Mouse (Mus musculus): Measurements from ENCODE around the gene Iah1. TPM values are rescaled to one million over a fixed set of nuclear protein-coding genes. Genes with fewer than 3 reads are reported as not detected.

Gene Iah1
- 10 to 100 TPM; 20.8 to 23.5 TPM for total RNA-seq (2021)

DNA sequence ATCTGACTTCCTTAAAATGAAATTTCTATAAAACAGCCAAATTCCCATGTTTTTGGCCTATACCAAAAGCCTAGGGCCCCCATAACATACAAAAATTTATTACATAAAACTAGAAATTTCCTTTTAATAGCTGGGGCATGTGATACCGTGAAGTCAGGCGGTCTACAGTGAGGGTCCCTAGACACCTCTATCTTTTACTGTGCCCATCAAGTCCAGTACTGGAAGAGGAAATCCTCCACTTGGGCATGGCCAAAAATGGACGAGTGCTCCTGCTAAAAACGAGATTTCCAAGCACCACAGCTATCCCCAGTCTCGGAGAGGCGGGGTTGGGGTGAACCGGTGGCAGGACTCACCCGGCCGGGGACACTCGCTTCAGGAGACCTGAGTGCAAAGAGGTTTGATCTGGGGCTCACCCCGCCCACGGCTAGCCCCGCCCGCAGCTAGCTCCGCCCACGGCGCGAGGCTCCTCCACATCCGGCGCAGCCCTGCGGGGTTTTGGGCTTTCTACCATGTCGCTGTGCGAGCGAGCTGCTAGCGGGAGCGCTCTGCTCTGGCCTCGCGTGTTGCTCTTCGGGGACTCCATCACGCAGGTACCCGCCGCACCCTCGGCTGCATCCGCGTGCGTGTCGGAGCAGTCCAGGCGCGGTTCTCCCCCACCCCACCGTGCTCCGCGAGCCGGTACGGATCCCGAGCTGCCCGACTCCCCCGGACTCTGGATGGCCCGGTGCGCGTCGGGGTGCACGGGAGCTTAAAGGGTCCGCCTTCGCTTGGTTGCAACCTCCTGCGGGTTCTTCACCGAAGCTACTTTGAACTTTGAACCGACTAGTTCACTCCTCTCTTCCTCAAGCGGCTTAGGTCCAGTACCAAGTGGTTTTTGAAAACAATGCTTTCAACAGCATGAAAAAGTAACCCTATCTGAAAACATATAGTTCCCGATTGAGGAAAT, at the start of gene Iah1:
TSS of gene Iah1 (plus strand) at position 467 of the 946 bp plus-strand sequence.
- intact Hi-C loops (cut with DNase I): no loop called here

DNA sequence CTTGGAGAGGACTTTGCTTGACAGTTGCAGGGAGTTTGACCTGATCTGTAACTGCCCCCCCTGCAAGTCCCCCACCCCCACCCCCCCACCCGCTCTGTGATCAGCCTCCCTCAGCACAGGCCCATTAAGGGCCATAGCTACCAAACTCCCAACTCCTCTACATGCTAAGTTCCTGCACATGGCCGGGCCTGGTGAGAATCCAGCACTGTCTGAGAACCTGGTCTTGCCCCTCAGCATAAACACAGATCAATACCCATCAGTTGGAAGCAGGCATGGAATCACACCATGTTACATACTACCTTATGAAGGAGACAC, 49.4 kb upstream of the Iah1 start:
- no peak for DNase-seq (ENCODE audit: extremely low spot score in 1 of 2, low spot score in 2 of 2)
- intact Hi-C loops (cut with DNase I): loop anchor here (2.0 to 10.0 kb wide), 2 partner anchors 156 to 192 kb away; no protein-coding TSS in a partner anchor

More for the DNA sequence above, at the start of gene Iah1:
- peak; percentile 54 to 89 for DNase-seq (ENCODE audit: extremely low spot score in 1 of 2, low spot score in 2 of 2)

- no peak for DNase-seq (ENCODE audit: extremely low spot score in 1 of 2, low spot score in 2 of 2)
- intact Hi-C loops (cut with DNase I): loop anchor here (10.0 kb wide), 1 partner anchor 193 kb away; no protein-coding TSS in a partner anchor
Measured at GRCm38 (mm10) chr12:21268083-21268616, 48.0 kb upstream of the Iah1 start.

DNA sequence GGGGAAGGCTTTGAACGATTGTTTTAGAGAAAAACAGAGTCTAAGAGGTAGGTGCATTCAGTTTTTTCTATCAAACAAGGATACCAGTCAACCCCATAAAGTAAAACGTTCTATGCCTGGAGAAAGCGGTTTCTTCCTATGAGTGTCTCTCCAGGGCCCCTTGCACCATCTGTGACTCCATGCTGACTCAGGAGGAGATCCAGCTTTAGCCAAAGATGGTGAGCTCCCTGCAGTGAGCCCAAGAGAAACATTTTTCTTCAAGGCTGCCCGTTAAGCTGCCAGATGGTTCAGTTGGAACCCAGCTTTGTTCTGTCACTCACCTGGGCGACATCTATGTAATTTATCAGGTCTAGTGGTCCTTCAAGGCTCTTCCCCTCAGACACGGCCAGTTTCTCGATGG, 41.7 kb upstream of the Iah1 start:
- intact Hi-C loops (cut with DNase I): no loop called here

DNA sequence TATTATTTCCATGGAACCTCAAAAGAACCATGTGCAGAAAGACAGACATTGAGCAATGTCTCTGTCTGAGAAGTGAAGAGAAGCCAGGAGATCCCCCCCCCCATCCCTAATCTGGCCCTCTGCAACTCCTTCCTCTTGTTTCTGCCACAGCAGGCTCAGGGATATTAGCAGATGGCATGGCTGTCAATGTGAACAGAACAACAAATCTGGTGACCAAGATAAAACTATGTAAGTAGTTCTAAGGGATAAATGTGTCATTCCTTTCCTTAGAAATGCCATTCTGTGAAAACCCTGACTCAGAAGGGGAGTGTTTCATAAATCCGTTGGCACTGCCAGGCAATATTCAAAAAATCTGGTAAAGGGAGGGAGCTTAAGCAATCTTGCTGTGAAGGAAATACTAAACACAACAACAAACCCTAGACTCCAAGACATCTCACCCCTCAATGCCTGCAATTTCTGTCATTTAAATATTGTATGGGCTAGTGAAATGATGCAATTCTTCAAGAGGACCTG, 38.8 kb upstream of the Iah1 start:
- no peak for DNase-seq (ENCODE audit: extremely low spot score in 1 of 2, low spot score in 2 of 2)
- intact Hi-C loops (cut with DNase I): no loop called here

More for the DNA sequence above, 41.7 kb upstream of the Iah1 start:
- DNase-seq (ENCODE audit: extremely low spot score in 1 of 2, low spot score in 2 of 2): no peak

GRCm38 (mm10) chr12:21284761-21285441, 31.3 kb upstream of the Iah1 start, which contains the start of gene Cpsf3:
Gene Cpsf3, plus strand, starts transcription at chr12:21285391.
- intact Hi-C loops (cut with DNase I): no loop called here
- DNase-seq (ENCODE audit: extremely low spot score in 1 of 2, low spot score in 2 of 2): no peak

DNA sequence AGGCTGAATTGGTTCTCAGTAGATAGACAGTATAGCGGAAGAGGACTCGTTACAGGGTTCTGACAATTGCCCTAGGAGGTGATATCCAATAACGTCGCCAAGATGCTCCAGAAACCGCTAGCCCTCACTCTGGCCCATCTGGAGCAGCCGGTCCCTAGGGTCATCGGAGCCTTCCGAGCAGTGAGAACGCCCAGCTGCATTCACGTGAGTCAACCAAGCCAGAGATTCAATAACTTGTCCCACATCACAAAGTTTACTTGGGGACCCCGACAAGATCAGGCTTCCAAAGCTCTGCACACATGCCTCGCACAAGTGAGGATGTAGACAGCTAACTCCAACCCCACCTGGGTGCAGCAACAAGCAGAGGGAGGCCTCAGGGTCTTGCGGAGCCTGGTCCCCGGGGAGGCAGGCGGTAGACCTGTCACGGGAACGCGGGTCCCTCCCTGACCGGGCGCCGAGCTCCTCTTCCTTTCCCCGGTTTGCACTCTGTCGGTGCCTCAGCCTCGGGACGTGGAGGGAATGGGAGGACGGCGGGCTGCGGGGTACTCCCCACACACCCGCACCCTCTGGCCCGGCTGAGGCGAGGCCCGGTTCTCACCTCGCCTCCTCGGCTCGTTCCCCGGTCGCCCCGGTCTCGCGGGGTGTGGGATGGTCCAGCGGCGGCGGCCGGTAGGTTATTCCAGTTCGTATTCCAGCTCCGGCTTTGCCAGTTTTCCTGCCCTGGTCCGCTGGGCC, 30.5 kb upstream of the Iah1 start:
- DNase-seq (ENCODE audit: extremely low spot score in 1 of 2, low spot score in 2 of 2): no peak
- intact Hi-C loops (cut with DNase I): no loop called here

- peak; percentile 99 for DNase-seq (ENCODE audit: extremely low spot score in 1 of 2, low spot score in 2 of 2)
- intact Hi-C loops (cut with DNase I): no loop called here
Measured at GRCm38 (mm10) chr12:21286243-21286622, 30.0 kb upstream of the Iah1 start, which contains the start of gene Itgb1bp1. Gene Itgb1bp1, minus strand, starts transcription at chr12:21286284.

GRCm38 (mm10) chr12:21286712-21287650, 29.2 kb upstream of the Iah1 start:
- intact Hi-C loops (cut with DNase I): no loop called here
- no peak for DNase-seq (ENCODE audit: extremely low spot score in 1 of 2, low spot score in 2 of 2)

DNA sequence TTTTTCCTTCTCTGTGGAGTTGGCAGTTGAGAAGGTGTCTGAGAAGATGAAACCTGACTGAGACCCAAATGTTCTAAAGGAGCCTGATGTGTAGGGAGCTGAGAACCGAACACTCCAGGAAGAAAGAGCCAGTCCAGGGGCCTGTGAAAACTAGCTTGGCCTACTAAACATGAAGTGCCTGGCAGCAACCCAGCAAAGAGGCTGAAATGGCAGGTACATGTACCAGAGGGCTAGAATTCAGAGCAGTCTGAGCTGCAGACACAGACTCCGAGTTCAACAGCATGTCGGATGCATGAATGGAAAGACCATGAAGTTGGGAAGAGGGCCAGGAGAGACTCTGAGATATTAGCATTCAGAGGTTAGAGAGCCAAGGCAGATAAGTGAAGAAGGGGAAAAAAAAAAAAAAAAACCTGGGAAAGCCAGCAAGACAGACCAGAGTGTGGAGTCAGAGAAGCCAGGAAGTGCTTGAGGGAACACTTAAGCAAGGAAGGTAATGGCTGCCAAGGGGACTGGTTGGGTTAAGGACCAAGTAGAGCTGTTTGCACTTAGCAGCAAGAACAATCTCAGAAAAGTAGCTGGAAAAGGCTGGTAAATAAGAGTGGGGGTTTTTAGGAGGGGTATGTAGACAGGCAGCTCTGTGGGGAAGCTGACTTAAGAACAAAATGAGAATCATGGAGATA, 27.3 kb upstream of the Iah1 start:
- intact Hi-C loops (cut with DNase I): no loop called here
- DNase-seq (ENCODE audit: extremely low spot score in 1 of 2, low spot score in 2 of 2): no peak

GRCm38 (mm10) chr12:21289651-21290050, 26.5 kb upstream of the Iah1 start:
- DNase-seq (ENCODE audit: extremely low spot score in 1 of 2, low spot score in 2 of 2): no peak
- intact Hi-C loops (cut with DNase I): no loop called here

DNA sequence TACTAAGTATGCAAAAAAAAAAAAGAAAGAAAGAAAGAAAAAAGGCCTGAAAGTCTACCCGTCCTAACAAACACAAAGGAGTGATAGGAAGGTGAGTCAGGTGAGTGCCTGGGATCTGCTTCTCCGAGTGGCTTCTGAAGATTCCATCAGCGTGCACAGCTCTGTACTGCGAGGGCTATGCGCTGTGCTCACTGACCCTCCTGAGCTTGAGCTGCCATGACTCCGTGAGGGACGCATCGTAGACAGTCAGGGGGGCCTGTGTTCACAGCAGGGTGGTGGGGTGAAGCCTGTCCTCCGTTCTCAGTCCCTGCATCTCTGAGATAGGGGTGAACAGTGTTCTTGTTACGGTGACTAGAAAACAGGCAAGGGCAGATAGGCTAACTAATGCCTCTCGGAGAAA, 17.3 kb upstream of the Iah1 start:
- DNase-seq (ENCODE audit: extremely low spot score in 1 of 2, low spot score in 2 of 2): no peak
- intact Hi-C loops (cut with DNase I): no loop called here

- intact Hi-C loops (cut with DNase I): no loop called here
- DNase-seq (ENCODE audit: extremely low spot score in 1 of 2, low spot score in 2 of 2): no peak
Measured at GRCm38 (mm10) chr12:21301324-21301723, 14.9 kb upstream of the Iah1 start.

- intact Hi-C loops (cut with DNase I): no loop called here
- no peak for DNase-seq (ENCODE audit: extremely low spot score in 1 of 2, low spot score in 2 of 2)
Measured at GRCm38 (mm10) chr12:21301932-21302331, 14.3 kb upstream of the Iah1 start.

GRCm38 (mm10) chr12:21302361-21302783, 13.8 kb upstream of the Iah1 start:
- intact Hi-C loops (cut with DNase I): no loop called here
- no peak for DNase-seq (ENCODE audit: extremely low spot score in 1 of 2, low spot score in 2 of 2)

DNA sequence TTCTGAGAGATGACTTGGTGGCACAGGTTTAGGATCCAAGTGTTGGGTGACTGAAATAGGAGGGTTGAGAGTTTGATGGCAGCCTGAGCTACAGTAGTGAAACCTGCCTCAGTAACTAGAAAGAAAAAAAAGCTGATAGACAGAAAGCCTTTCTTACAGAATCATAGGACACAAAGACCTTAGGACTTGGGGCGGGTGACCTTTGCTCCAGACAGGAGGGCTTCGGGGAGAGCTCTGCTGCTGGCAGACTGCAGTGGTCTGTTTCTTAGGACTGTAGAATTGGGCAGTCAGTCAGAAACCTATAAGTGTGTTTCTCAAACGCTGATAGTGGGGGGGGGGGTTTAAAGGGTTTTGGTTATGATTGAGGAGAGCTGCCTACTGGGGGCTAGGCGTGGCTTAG, 10.4 kb upstream of the Iah1 start:
- intact Hi-C loops (cut with DNase I): no loop called here

GRCm38 (mm10) chr12:21306721-21307120, 9.5 kb upstream of the Iah1 start:
- intact Hi-C loops (cut with DNase I): no loop called here
- DNase-seq (ENCODE audit: extremely low spot score in 1 of 2, low spot score in 2 of 2): no peak

More for the DNA sequence above, 10.4 kb upstream of the Iah1 start:
- DNase-seq (ENCODE audit: extremely low spot score in 1 of 2, low spot score in 2 of 2): no peak

All from left cerebral cortex, postnatal 10 days (tissue).